Mouse (Mus musculus): ENCODE results near the gene Dph5.

The Dph5 gene

GRCm38 (mm10) chr3:115952356-115952755, 64.7 kb downstream of the Dph5 start:
- DNase-seq (ENCODE audit: low read depth) = no peak

- no peak for DNase-seq (ENCODE audit: low read depth)
Observed at GRCm38 (mm10) chr3:115953088-115953487, 65.5 kb downstream of the Dph5 start.

GRCm38 (mm10) chr3:115957223-115957622, 69.6 kb downstream of the Dph5 start:
- no peak for DNase-seq (ENCODE audit: low read depth)

GRCm38 (mm10) chr3:115961311-115962027, 73.8 kb downstream of the Dph5 start:
- DNase-seq (ENCODE audit: low read depth) = peak; percentile 51

- DNase-seq (ENCODE audit: low read depth) = peak; percentile 57
Observed at GRCm38 (mm10) chr3:115962028-115962415, 74.4 kb downstream of the Dph5 start.

- DNase-seq (ENCODE audit: low read depth) = no peak
Observed at GRCm38 (mm10) chr3:115963597-115963996, 76.0 kb downstream of the Dph5 start.

- DNase-seq (ENCODE audit: low read depth) = no peak
Observed at GRCm38 (mm10) chr3:115964071-115964470, 76.4 kb downstream of the Dph5 start.

GRCm38 (mm10) chr3:115968745-115969530, 81.3 kb downstream of the Dph5 start:
- DNase-seq (ENCODE audit: low read depth) = peak; percentile 67

- no peak for DNase-seq (ENCODE audit: low read depth)
Observed at GRCm38 (mm10) chr3:115971045-115971785, 83.6 kb downstream of the Dph5 start.

- DNase-seq (ENCODE audit: low read depth) = no peak
Observed at GRCm38 (mm10) chr3:115971891-115972646, 84.4 kb downstream of the Dph5 start.

- DNase-seq (ENCODE audit: low read depth) = no peak
Observed at GRCm38 (mm10) chr3:115974228-115974627, 86.6 kb downstream of the Dph5 start.

- no peak for DNase-seq (ENCODE audit: low read depth)
Observed at GRCm38 (mm10) chr3:115974995-115975394, 87.4 kb downstream of the Dph5 start.

- DNase-seq (ENCODE audit: low read depth) = peak; percentile 69
Observed at GRCm38 (mm10) chr3:115979000-115979399, 91.4 kb downstream of the Dph5 start.

- no peak for DNase-seq (ENCODE audit: low read depth)
Observed at GRCm38 (mm10) chr3:115983217-115983616, 95.6 kb downstream of the Dph5 start.
